Mouse (Mus musculus): ENCODE measurements at regions not wholly inside any gene's neighbourhood (a gene's known extent, or its start where the extent isn't known, plus 50 kb on each side); places are given as distances from the start of the nearest gene placed in this dataset.

GRCm38 (mm10) chr14:76359837-76360410 lies 54.8 kb upstream of the Tsc22d1 start:
- no peak overlapping the region for H3K4me2 ChIP-seq (ENCODE audit: low read length)

GRCm38 (mm10) chr14:76364034-76364433 lies 50.7 kb upstream of the Tsc22d1 start:
- WGBS: 83% methylated on average over 4 of the region's 4 CpGs
- Histone ChIP-seq H3K4me2 (ENCODE audit: low read length) (no peak overlapping the region), H3K36me3 (ENCODE audit: control insufficient read depth, insufficient read depth, low read length) (no peaks in the 10 kb centered on the region), H3K4me3 (ENCODE audit: control insufficient read depth in 1 of 2, insufficient read depth in 1 of 2, low read depth in 1 of 2, low read length in 2 of 2) (no peak overlapping the region), H3K27me3 (ENCODE audit: control insufficient read depth, insufficient read depth, low read length) (no peaks in the 10 kb centered on the region), H3K9me3 (ENCODE audit: control insufficient read depth, low read length) (peaks cover 2% of the 10 kb centered on the region), H3K9ac (ENCODE audit: low read length) (no peak overlapping the region), H3K4me1 (ENCODE audit: control insufficient read depth in 2 of 2, insufficient read depth in 2 of 2, low read length in 2 of 2) (peaks cover 5% of the 10 kb centered on the region in 2 experiments; a peak in 2 of 4 replicates), H3K27ac (replicated peaks in 1 of 2; ENCODE audit: control insufficient read depth in 1 of 2, insufficient read depth in 1 of 2, low read depth in 2 of 2, low read length in 2 of 2) (no peak overlapping the region)
- no peak for ATAC-seq (ENCODE audit: insufficient number of reproducible peaks, insufficient read depth, low FRiP score, low read depth)

More at GRCm38 (mm10) chr14:76359837-76360410, 54.8 kb upstream of the Tsc22d1 start:
- Histone ChIP-seq H3K4me3 (ENCODE audit: control insufficient read depth in 1 of 2, insufficient read depth in 1 of 2, low read depth in 1 of 2, low read length in 2 of 2) (no peak overlapping the region), H3K9ac (ENCODE audit: low read length) (no peak overlapping the region), H3K27me3 (ENCODE audit: control insufficient read depth, insufficient read depth, low read length) (no peaks in the 10 kb centered on the region), H3K36me3 (ENCODE audit: control insufficient read depth, insufficient read depth, low read length) (no peaks in the 10 kb centered on the region), H3K4me1 (ENCODE audit: control insufficient read depth in 2 of 2, insufficient read depth in 2 of 2, low read length in 2 of 2) (peaks cover 2 to 5% of the 10 kb centered on the region in 2 experiments; a peak in 2 of 4 replicates), H3K9me3 (ENCODE audit: control insufficient read depth, low read length) (peaks cover 6% of the 10 kb centered on the region), H3K27ac (replicated peaks in 1 of 2; ENCODE audit: control insufficient read depth in 1 of 2, insufficient read depth in 1 of 2, low read depth in 2 of 2, low read length in 2 of 2) (no peak overlapping the region; a peak in 2 of 4 replicates)
- 68% methylated on average over 11 of the region's 11 CpGs for WGBS
- ATAC-seq (ENCODE audit: insufficient number of reproducible peaks, insufficient read depth, low FRiP score, low read depth): no peak
